Mouse (Mus musculus) ES-Bruce4 (cell line): Measurements from ENCODE around the gene Snx29. TPM values are rescaled to one million over a fixed set of nuclear protein-coding genes. Genes with fewer than 3 reads are reported as not detected.
"Not testable (repeated sequence)": the region's sequence is repeated elsewhere in the genome, so short reads cannot be mapped to it uniquely, and the experiment has no call there.

Source experiments
- H3K27ac ChIP-seq: 2 replicates; pipeline ENCODE4 v1.5.1; 2012; ENCODE audit warnings: low read length, inconsistent platforms; ENCODE audit not compliant: insufficient read depth
- H3K27me3 ChIP-seq: 2 replicates; pipeline ENCODE4 v1.6.1; 2012; ENCODE audit warnings: mild to moderate bottlenecking, low read length, inconsistent platforms; ENCODE audit not compliant: control insufficient read depth, poor library complexity, insufficient read depth, severe bottlenecking
- H3K36me3 ChIP-seq: 2 replicates; pipeline ENCODE4 v1.6.1; 2012; ENCODE audit warnings: inconsistent platforms, mild to moderate bottlenecking, low read length, moderate library complexity; ENCODE audit not compliant: control insufficient read depth, poor library complexity, insufficient read depth, severe bottlenecking
- H3K4me1 ChIP-seq: one replicate; pipeline ENCODE4 v1.8.1; 2011; ENCODE audit warnings: low read length; ENCODE audit not compliant: control insufficient read depth, insufficient read depth
- H3K4me3 ChIP-seq: 2 replicates; pipeline ENCODE4 v1.5.1; 2011; ENCODE audit warnings: low read depth, mild to moderate bottlenecking, low read length
- H3K9ac ChIP-seq: 2 replicates; pipeline ENCODE4 v1.6.1; 2012; ENCODE audit warnings: low read depth, mild to moderate bottlenecking, inconsistent platforms; ENCODE audit not compliant: poor library complexity, severe bottlenecking
- H3K9me3 ChIP-seq: replicated peaks from 2 replicates; pipeline ENCODE4 v1.6.1; 2012; ENCODE audit warnings: mild to moderate bottlenecking, low read length, inconsistent platforms; ENCODE audit not compliant: control insufficient read depth, poor library complexity, insufficient read depth, severe bottlenecking
- CTCF ChIP-seq: IDR thresholded peaks from one replicate; pipeline ENCODE4 v1.8.1; 2011; ENCODE audit warnings: low read depth, low read length
- EP300 ChIP-seq: IDR thresholded peaks from 2 replicates; pipeline ENCODE4 v1.6.1; 2011; ENCODE audit warnings: low read depth, low read length; ENCODE audit not compliant: insufficient read depth
- POLR2A ChIP-seq: IDR thresholded peaks from one replicate; pipeline ENCODE4 v1.8.1; 2011; ENCODE audit warnings: low read length; ENCODE audit not compliant: insufficient read depth
- polyA plus RNA-seq: library from polyadenylated mRNA; stranded (reverse); fragments of >200 nt; gene quantifications from 2 replicates; pipeline ENCODE4 v1.2.4, GENCODE M21; 2011; ENCODE audit warnings: low read depth; ENCODE audit not compliant: missing spikeins, insufficient read depth, insufficient read length

Gene Snx29
- polyA plus RNA-seq, 1 experiment = 9.2 TPM

GRCm38 (mm10) chr16:11508341-11508740 lies 185.6 kb downstream of the Snx29 start:
- H3K4me3 ChIP-seq = no peak overlapping the region
- H3K9me3 ChIP-seq = no peaks in the 10 kb centered on the region
- H3K9ac ChIP-seq = no peak overlapping the region
- no peaks in the 10 kb centered on the region for H3K36me3 ChIP-seq
- no peaks in the 10 kb centered on the region for H3K27me3 ChIP-seq
- no peak for TF ChIP-seq CTCF
- no peak for TF ChIP-seq POLR2A
- no peak for TF ChIP-seq EP300
- H3K27ac ChIP-seq = no peak overlapping the region
- H3K4me1 ChIP-seq = no peaks in the 10 kb centered on the region

DNA sequence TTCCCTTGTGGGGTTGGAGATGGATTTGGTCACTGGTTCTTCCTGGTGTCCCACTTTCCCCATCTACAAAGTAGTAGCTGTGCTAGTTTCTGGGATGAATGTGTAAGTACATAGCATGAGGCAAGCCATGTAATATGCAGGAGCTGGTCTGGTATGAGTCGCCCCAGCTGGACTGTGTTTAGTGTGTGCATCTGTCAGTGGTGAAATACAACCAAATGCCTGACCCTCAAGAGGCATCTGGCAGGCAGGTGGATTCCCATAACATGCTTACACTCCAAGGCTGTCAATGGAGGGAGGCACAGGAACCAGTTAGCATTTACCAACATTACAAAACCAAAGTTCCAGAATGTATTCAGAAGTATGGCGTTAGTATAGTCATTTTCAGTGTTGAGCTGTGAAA lies 187.7 kb downstream of the Snx29 start:
- Histone ChIP-seq H3K27ac (no peak overlapping the region), H3K9ac (no peak overlapping the region), H3K4me1 (no peaks in the 10 kb centered on the region), H3K4me3 (no peak overlapping the region), H3K36me3 (no peaks in the 10 kb centered on the region), H3K27me3 (no peaks in the 10 kb centered on the region), H3K9me3 (no peaks in the 10 kb centered on the region)
- TF ChIP-seq EP300 = no peak
- no peak for TF ChIP-seq POLR2A
- TF ChIP-seq CTCF = no peak

DNA sequence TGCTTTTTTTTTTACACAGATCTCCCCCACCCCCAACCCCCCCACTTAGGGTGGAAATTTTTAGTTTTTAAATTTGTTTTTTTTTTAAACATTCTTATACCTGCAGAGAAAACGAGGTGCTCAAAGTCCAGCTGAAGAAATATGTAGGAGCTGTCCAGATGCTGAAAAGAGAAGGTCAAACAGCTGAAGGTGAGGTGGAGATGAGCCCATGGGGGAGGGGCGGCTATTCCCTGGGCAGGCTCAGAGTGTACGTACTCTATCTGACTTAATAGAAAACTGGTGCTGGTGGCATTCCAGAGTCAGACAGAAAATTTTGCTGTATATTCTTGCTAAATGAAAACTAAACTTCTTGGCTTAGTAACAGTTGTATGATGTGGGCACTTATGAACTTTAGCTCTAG lies 188.1 kb downstream of the Snx29 start:
- Histone ChIP-seq H3K9me3 (no peaks in the 10 kb centered on the region), H3K4me1 (no peaks in the 10 kb centered on the region), H3K27ac (no peak overlapping the region), H3K36me3 (no peaks in the 10 kb centered on the region), H3K9ac (no peak overlapping the region), H3K27me3 (no peaks in the 10 kb centered on the region), H3K4me3 (no peak overlapping the region)
- TF ChIP-seq EP300 (no peak), POLR2A (no peak), CTCF (no peak)

DNA sequence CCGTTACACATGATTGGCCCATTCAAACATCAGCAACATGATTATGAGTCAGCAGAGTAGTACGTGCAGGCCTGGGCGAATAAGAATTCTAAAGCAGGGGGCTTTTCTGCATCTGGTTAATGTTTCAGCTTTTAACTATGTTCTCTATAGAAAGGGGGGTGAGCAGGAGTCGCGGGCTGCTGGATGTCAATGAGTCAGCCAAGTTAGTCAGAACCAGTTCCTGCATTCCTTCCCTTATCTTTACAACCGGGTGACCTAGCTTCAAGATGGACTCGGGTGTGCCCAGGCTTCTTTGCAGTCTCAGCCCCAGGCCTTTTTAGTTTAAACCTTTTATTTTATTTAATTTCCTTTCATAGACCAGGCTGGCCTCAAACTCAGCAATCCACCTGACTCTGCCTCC lies 189.0 kb downstream of the Snx29 start:
- not testable (repeated sequence) for H3K9ac ChIP-seq, H3K4me3 ChIP-seq, H3K27ac ChIP-seq

GRCm38 (mm10) chr16:11516681-11517080 lies 194.0 kb downstream of the Snx29 start:
- no peaks in the 10 kb centered on the region for H3K9me3 ChIP-seq
- no peaks in the 10 kb centered on the region for H3K27me3 ChIP-seq
- H3K36me3 ChIP-seq = no peaks in the 10 kb centered on the region
- H3K9ac ChIP-seq = no peak overlapping the region
- H3K27ac ChIP-seq = no peak overlapping the region
- H3K4me1 ChIP-seq = no peaks in the 10 kb centered on the region
- TF ChIP-seq CTCF (no peak), EP300 (no peak), POLR2A (no peak)
- H3K4me3 ChIP-seq = no peak overlapping the region

More for the DNA sequence above, 189.0 kb downstream of the Snx29 start:
- H3K9me3 ChIP-seq, H3K36me3 ChIP-seq, H3K4me1 ChIP-seq, H3K27me3 ChIP-seq: not testable (repeated sequence)

DNA sequence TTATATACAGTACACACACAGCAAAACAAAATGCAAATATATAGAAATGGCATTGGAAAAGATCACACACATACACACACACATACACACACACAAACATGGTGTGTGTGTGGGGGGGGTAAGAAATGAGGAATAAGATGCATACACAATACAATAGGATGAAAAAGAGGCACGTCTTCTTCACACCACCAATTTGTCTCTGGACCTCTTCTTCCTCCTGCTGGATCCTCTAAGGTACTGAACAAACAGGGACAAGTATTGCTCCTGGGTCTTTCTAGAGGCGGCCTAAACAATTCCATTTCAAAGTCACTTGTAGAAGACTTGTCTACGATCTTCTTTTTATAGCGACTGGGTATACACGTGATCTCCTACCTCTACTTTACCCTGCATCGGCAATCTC lies 194.7 kb downstream of the Snx29 start:
- Histone ChIP-seq H3K4me3 (no peak overlapping the region), H3K27ac (no peak overlapping the region), H3K9me3 (no peaks in the 10 kb centered on the region), H3K9ac (no peak overlapping the region), H3K36me3 (no peaks in the 10 kb centered on the region), H3K4me1 (no peaks in the 10 kb centered on the region), H3K27me3 (no peaks in the 10 kb centered on the region)
- no peak for TF ChIP-seq POLR2A
- no peak for TF ChIP-seq EP300
- no peak for TF ChIP-seq CTCF
